9 mouse cellular contexts compared by ENCODE assay signal in genomic region chr13:40885935-40886642, GRCm38 (mm10). TPM values are rescaled to one million over a fixed set of nuclear protein-coding genes. Genes with fewer than 3 reads are reported as not detected.
DNase-seq lines count a peak whose midpoint lies in the region; ATAC-seq and TF ChIP-seq lines count a peak whose summit lies in the region.
"Had no signal": no experiment of that assay in that cellular context is flagged by ENCODE, and none has a peak within 500 bp of the region (broad histone marks: within the 10 kb centered on the region; RNA-seq: fewer than 3 reads in every experiment).

No protein-coding gene starts in this region.

- no peak overlapping the region for H3K27ac ChIP-seq in heart, embryonic 13.5 days (replicated peaks)
- H3K27ac ChIP-seq in hindbrain, embryonic 11.5 days (ENCODE audit: low read depth, low read length), result no peak overlapping the region
- no peak overlapping the region for H3K27ac ChIP-seq in cerebellum, adult 2 months (ENCODE audit: insufficient read depth, low read length)
- H3K27ac ChIP-seq: macrophage had no signal

- H3K4me2 ChIP-seq in heart, embryonic 13.5 days, result peak overlapping the region; percentile 72
- H3K4me2 ChIP-seq in hindbrain, embryonic 11.5 days (replicated peaks; ENCODE audit: low read depth, low read length), result peak overlapping the region; percentile 49

- H3K9me3 ChIP-seq in heart, embryonic 13.5 days, result no peaks in the 10 kb centered on the region
- no peaks in the 10 kb centered on the region for H3K9me3 ChIP-seq in hindbrain, embryonic 11.5 days (ENCODE audit: control insufficient read depth, low read length)

- H3K4me3 ChIP-seq in heart, embryonic 13.5 days, result peak overlapping the region; percentile 51
- H3K4me3 ChIP-seq in hindbrain, embryonic 11.5 days (ENCODE audit: low read depth, low read length), result peak overlapping the region; percentile 31; the same call in 1 of the 2 replicates
- no peak overlapping the region for H3K4me3 ChIP-seq in cerebellum, adult 2 months (replicated peaks; ENCODE audit: insufficient read depth, low read depth, low read length)

- intact Hi-C loops in heart, postnatal 25 days (cut with DNase I), result loop anchor here (2.0 to 5.0 kb wide), 2 partner anchors 46 to 93 kb away; no protein-coding TSS in a partner anchor

- no peaks in the 10 kb centered on the region for H3K36me3 ChIP-seq in heart, embryonic 13.5 days
- no peaks in the 10 kb centered on the region for H3K36me3 ChIP-seq in hindbrain, embryonic 11.5 days (ENCODE audit: control insufficient read depth, insufficient read depth, low read length)

- peak overlapping the region; percentile 80; the same call in 1 of the 2 replicates for H3K9ac ChIP-seq in heart, embryonic 13.5 days
- H3K9ac ChIP-seq in hindbrain, embryonic 11.5 days (ENCODE audit: low read depth, low read length), result no peak overlapping the region

- no peak for ATAC-seq in heart, embryonic 13.5 days (ENCODE audit: extremely low read depth, insufficient number of reproducible peaks, low FRiP score, low TSS enrichment)
- no peak for ATAC-seq in hindbrain, embryonic 11.5 days (ENCODE audit: low FRiP score)
- ATAC-seq in megakaryocyte, adult 5-6 weeks (ENCODE audit: poor library complexity, severe bottlenecking), result peak; percentile 75

- 37% methylated on average over 10 of the region's 10 CpGs for WGBS in heart, embryonic 13.5 days
- WGBS in hindbrain, embryonic 11.5 days, result 36% methylated on average over 10 of the region's 10 CpGs
- 57% methylated on average over 10 of the region's 10 CpGs for WGBS in cerebellum, adult 2 months

- TF ChIP-seq CTCF in cerebellum, adult 2 months (IDR thresholded peaks at IDR 0.05; ENCODE audit: borderline replicate concordance, insufficient read depth, low read depth, low read length), result no peak

- 0 out of 2 replicates have a peak, but pooled peaks cover 6% of the 10 kb centered on the region for H3K27me3 ChIP-seq in heart, embryonic 13.5 days (replicated peaks)
- H3K27me3 ChIP-seq in hindbrain, embryonic 11.5 days (ENCODE audit: control insufficient read depth, insufficient read depth, low read length), result 0 out of 2 replicates have a peak, but pooled peaks cover 3% of the 10 kb centered on the region
- no peaks in the 10 kb centered on the region; the same call in 1 of the 2 replicates for H3K27me3 ChIP-seq in cerebellum, adult 2 months (ENCODE audit: control insufficient read depth, insufficient read depth, low read length)

- DNase-seq in heart, postnatal 25 days (ENCODE audit: low spot score), result no peak
- peak; percentile 14 for DNase-seq in MN1 (ENCODE audit: low spot score)
- DNase-seq in hindbrain, embryonic 11.5 days (ENCODE audit: low spot score), result no peak
- DNase-seq in cerebellum, adult 2 months, result no peak
- DNase-seq in thymus, postnatal 0 days (ENCODE audit: low spot score), result no peak
- DNase-seq in thymus, postnatal 36 days, result no peak

- peaks cover 32% of the 10 kb centered on the region for H3K4me1 ChIP-seq in heart, embryonic 13.5 days
- peaks cover 2% of the 10 kb centered on the region for H3K4me1 ChIP-seq in hindbrain, embryonic 11.5 days (replicated peaks; ENCODE audit: control insufficient read depth, insufficient read depth, low read length)
- H3K4me1 ChIP-seq in cerebellum, adult 2 months (ENCODE audit: control insufficient read depth, insufficient read depth, low read length), result no peaks in the 10 kb centered on the region

- TF ChIP-seq POLR2A in cerebellum, adult 2 months (IDR thresholded peaks at IDR 0.05; ENCODE audit: borderline replicate concordance, insufficient read depth, low read length), result no peak

RNA-seq across cellular contexts. Expression of gene Gcnt2, which starts 26.5 kb away (rescaled TPM):
- 2.5 and 2.7 TPM in 2 replicates for polyA plus RNA-seq in heart, embryonic 13.5 days (2015; fragmentation: Nextera tagmentation; extraction: Ambion mirVana)
- 10 to 100 TPM in 1 of 2 experiments, 1 to 10 TPM in 1; 8.3 to 11.2 TPM for total RNA-seq in heart, postnatal 25 days (2021)
- 6.7 and 7.4 TPM in 2 replicates for polyA plus RNA-seq in hindbrain, embryonic 11.5 days (2014; fragmentation: Nextera tagmentation; extraction: Ambion mirVana)
- 22.7 and 23.6 TPM in 2 replicates for total RNA-seq in megakaryocyte, adult 5-6 weeks (2015)
- total RNA-seq in megakaryocyte, adult 5-6 weeks (2017), result 11.7 and 15.3 TPM in 2 replicates
- 2.3 and 2.5 TPM in 2 replicates for polyA plus RNA-seq in cerebellum, adult 2 months (2012; rRNA removed)
- 0.77 and 0.82 TPM in 2 replicates for polyA plus RNA-seq in thymus, postnatal 0 days (2015; fragmentation: Nextera tagmentation; extraction: Ambion mirVana)
